Mouse (Mus musculus) urinary bladder, postnatal 14 days (tissue): ENCODE results near the gene Tusc1.
A peak's percentile ranks its signal among the peaks of the same experiment; 100 is the strongest.

ENCODE experiments used
- DNase-seq: peaks from one replicate; pipeline ENCODE4 v3.0.0; 2021; ENCODE audit warnings: low spot score

Tusc1 gene

GRCm38 (mm10) chr4:93335118-93336003 is at the start of gene Tusc1:
TSS of gene Tusc1 (minus strand) at chr4:93335511.
- peak; percentile 85 for DNase-seq

- no peak for DNase-seq
Measured at GRCm38 (mm10) chr4:93352930-93353329, 17.6 kb upstream of the Tusc1 start.

GRCm38 (mm10) chr4:93344357-93344756 is 9.0 kb upstream of the Tusc1 start:
- DNase-seq, result no peak

- DNase-seq, result no peak
Measured at GRCm38 (mm10) chr4:93341568-93341967, 6.3 kb upstream of the Tusc1 start.

- no peak for DNase-seq
Measured at GRCm38 (mm10) chr4:93337977-93338376, 2.7 kb upstream of the Tusc1 start.

- DNase-seq, result peak; percentile 87
Measured at GRCm38 (mm10) chr4:93334636-93335117, 634 bp downstream of the Tusc1 start.

GRCm38 (mm10) chr4:93307486-93307885 is 27.8 kb downstream of the Tusc1 start:
- DNase-seq, result no peak

GRCm38 (mm10) chr4:93286065-93286464 is 49.2 kb downstream of the Tusc1 start:
- DNase-seq, result no peak
